Mouse (Mus musculus) MEL (cell line): ENCODE data around the gene Cgref1. TPM values are rescaled to one million over a fixed set of nuclear protein-coding genes. Genes with fewer than 3 reads are reported as not detected.
A peak's percentile ranks its signal among the peaks of the same experiment; 100 is the strongest.

Source experiments
- DNase-seq: peaks from one replicate; pipeline ENCODE4 v3.0.0; 2011; ENCODE audit warnings: low read depth, low spot score
- H3K27ac ChIP-seq: 2 replicates; pipeline ENCODE4 v1.5.1; 2012; ENCODE audit warnings: low read depth, mild to moderate bottlenecking, control low read depth, low read length, moderate library complexity; ENCODE audit not compliant: control insufficient read depth
- H3K27me3 ChIP-seq, 2 experiments: fragments of 150-350 bp in 1 of 2; sonication (generic) in 1 of 2; 2 replicates each; pipeline ENCODE4 v1.6.1; 2012; ENCODE audit warnings: low read length in 2 of 2, mild to moderate bottlenecking in 2 of 2, improper control_type of control experiment in 1 of 2, moderate library complexity in 1 of 2; ENCODE audit not compliant: insufficient read depth in 2 of 2, control insufficient read depth in 1 of 2
- H3K36me3 ChIP-seq, 2 experiments: 2 replicates each; pipeline ENCODE4 v1.6.1; 2012 to 2014; ENCODE audit warnings: low read length in 2 of 2, improper control_type of control experiment in 1 of 2, inconsistent platforms in 1 of 2, mild to moderate bottlenecking in 1 of 2; ENCODE audit not compliant: insufficient read depth in 2 of 2, control insufficient read depth in 1 of 2
- H3K4me1 ChIP-seq, 2 experiments: fragments of 150-350 bp in 1 of 2; sonication (generic) in 1 of 2; 2 replicates each; pipeline ENCODE4 v1.6.1; 2012; ENCODE audit warnings: low read length in 2 of 2, improper control_type of control experiment in 1 of 2, mild to moderate bottlenecking in 1 of 2; ENCODE audit not compliant: insufficient read depth in 2 of 2, control insufficient read depth in 1 of 2
- H3K4me3 ChIP-seq, 2 experiments: fragments of 150-350 bp in 1 of 2; sonication (generic) in 1 of 2; 2 replicates each; pipeline ENCODE4 v1.5.1; 2012; ENCODE audit warnings: low read depth in 2 of 2, low read length in 2 of 2, mild to moderate bottlenecking in 2 of 2, moderate library complexity in 2 of 2, control low read depth in 1 of 2, improper control_type of control experiment in 1 of 2; ENCODE audit not compliant: control insufficient read depth in 1 of 2, insufficient read depth in 1 of 2
- H3K79me2 ChIP-seq: 2 replicates; pipeline ENCODE4 v1.6.1; 2012; ENCODE audit warnings: mild to moderate bottlenecking, low read length, moderate library complexity; ENCODE audit not compliant: control insufficient read depth, poor library complexity, insufficient read depth
- H3K9ac ChIP-seq: 2 replicates; pipeline ENCODE4 v1.6.1; 2012; ENCODE audit warnings: low read depth, mild to moderate bottlenecking, control low read depth, low read length, moderate library complexity; ENCODE audit not compliant: control insufficient read depth, poor library complexity, severe bottlenecking
- H3K9me3 ChIP-seq: fragments of 150-350 bp; sonication (generic); replicated peaks from 2 replicates; pipeline ENCODE4 v1.6.1; 2012; ENCODE audit warnings: mild to moderate bottlenecking, low read length, improper control_type of control experiment, moderate library complexity; ENCODE audit not compliant: insufficient read depth
- CHD1 ChIP-seq: IDR thresholded peaks from 2 replicates; pipeline ENCODE4 v1.6.1; 2012; ENCODE audit warnings: low read depth, mild to moderate bottlenecking, inconsistent platforms, low read length, improper control_type of control experiment
- CTCF ChIP-seq, 3 experiments: IDR thresholded peaks in 2 of 3; conservative IDR thresholded peaks in 1 of 3; 2 replicates each; pipeline ENCODE4 v1.5.1; 2011 to 2012; ENCODE audit warnings: low read length in 3 of 3, low read depth in 2 of 3, mild to moderate bottlenecking in 2 of 3, improper control_type of control experiment in 1 of 3, inconsistent platforms in 1 of 3, mixed read lengths in 1 of 3, moderate library complexity in 1 of 3; ENCODE audit not compliant: control insufficient read depth in 1 of 3, insufficient read depth in 1 of 3, poor library complexity in 1 of 3, severe bottlenecking in 1 of 3
- E2F4 ChIP-seq: IDR thresholded peaks from 2 replicates; pipeline ENCODE4 v1.6.1; 2011; ENCODE audit warnings: low read depth, low read length, improper control_type of control experiment, borderline replicate concordance
- ELF1 ChIP-seq: IDR thresholded peaks from 2 replicates; pipeline ENCODE4 v1.6.1; 2014; ENCODE audit warnings: low read depth, mild to moderate bottlenecking, inconsistent platforms, low read length, improper control_type of control experiment, moderate library complexity
- JUND ChIP-seq: IDR thresholded peaks from 2 replicates; pipeline ENCODE4 v1.6.1; 2011; ENCODE audit warnings: low read depth, mild to moderate bottlenecking, improper control_type of control experiment, low read length
- MAFK ChIP-seq: IDR thresholded peaks from 2 replicates; pipeline ENCODE4 v1.6.1; 2011; ENCODE audit warnings: low read depth, mild to moderate bottlenecking, low read length, improper control_type of control experiment, borderline replicate concordance
- MAZ ChIP-seq: IDR thresholded peaks from 2 replicates; pipeline ENCODE4 v1.6.1; 2012; ENCODE audit warnings: low read depth, mild to moderate bottlenecking, inconsistent platforms, low read length, improper control_type of control experiment
- MXI1 ChIP-seq: IDR thresholded peaks from 2 replicates; pipeline ENCODE4 v1.6.1; 2011; ENCODE audit warnings: mild to moderate bottlenecking, low read depth, low read length, improper control_type of control experiment
- NRF1 ChIP-seq: IDR thresholded peaks from 2 replicates; pipeline ENCODE4 v1.6.1; 2014; ENCODE audit warnings: low read depth, mild to moderate bottlenecking, inconsistent platforms, low read length, improper control_type of control experiment, moderate library complexity; ENCODE audit not compliant: poor library complexity, insufficient read depth, severe bottlenecking
- POLR2AphosphoS2 ChIP-seq: IDR thresholded peaks from 2 replicates; pipeline ENCODE4 v1.6.1; 2011; ENCODE audit warnings: low read length, improper control_type of control experiment
- RAD21 ChIP-seq: IDR thresholded peaks from 2 replicates; pipeline ENCODE4 v1.6.1; 2011; ENCODE audit warnings: mild to moderate bottlenecking, low read depth, low read length, improper control_type of control experiment
- SIN3A ChIP-seq: IDR thresholded peaks from 2 replicates; pipeline ENCODE4 v1.6.1; 2012; ENCODE audit warnings: low read length, improper control_type of control experiment, inconsistent platforms
- SMC3 ChIP-seq: IDR thresholded peaks from 2 replicates; pipeline ENCODE4 v1.6.1; 2011; ENCODE audit warnings: low read depth, low read length, improper control_type of control experiment
- TAL1 ChIP-seq: IDR thresholded peaks from 2 replicates; pipeline ENCODE4 v1.6.1; 2012; ENCODE audit warnings: mild to moderate bottlenecking, inconsistent platforms, low read length, moderate library complexity, mixed read lengths
- TBP ChIP-seq: IDR thresholded peaks from 2 replicates; pipeline ENCODE4 v1.8.0; 2011; ENCODE audit warnings: low read depth, low read length, improper control_type of control experiment
- USF1 ChIP-seq: IDR thresholded peaks from 2 replicates; pipeline ENCODE4 v1.6.1; 2014; ENCODE audit warnings: low read depth, mild to moderate bottlenecking, inconsistent platforms, low read length, improper control_type of control experiment, moderate library complexity
- ZNF384 ChIP-seq: IDR thresholded peaks from 2 replicates; pipeline ENCODE4 v1.6.1; 2012; ENCODE audit warnings: low read depth, mild to moderate bottlenecking, inconsistent platforms, low read length, improper control_type of control experiment
- polyA plus RNA-seq, 2 experiments: library from polyadenylated mRNA; stranded (reverse) in 1 of 2; unstranded in 1 of 2; fragments of >175 nt in 1 of 2; fragments of >200 nt in 1 of 2; gene quantifications; 2 replicates each; pipeline versions ENCODE4 v1.2.1 to v1.2.4; 2012; ENCODE audit warnings: low replicate concordance in 2 of 2, low read depth in 1 of 2; ENCODE audit not compliant: insufficient read length in 2 of 2, insufficient read depth in 1 of 2, missing spikeins in 1 of 2
- total RNA-seq: library from RNA; depleted of rRNA; stranded (reverse); fragments of 300-350 nt; gene quantifications from 2 replicates; pipeline ENCODE4 v1.2.3, GENCODE M21; 2012

The Cgref1 gene
- total and polyA plus RNA-seq, 3 experiments: 1.4 TPM; not detected in 2

GRCm38 (mm10) chr5:30913060-30913841 is 32.1 kb downstream of the Cgref1 start, which contains the start of gene Emilin1:
Emilin1 (plus strand) TSS chr5:30913402.
- H3K27ac ChIP-seq: peak within 1 kb of the TSS; percentile 15; the same call in 1 of the 2 replicates

GRCm38 (mm10) chr5:30912156-30912555 is 33.2 kb downstream of the Cgref1 start:
- no peak for DNase-seq
- H3K4me1 ChIP-seq: peaks cover 19 to 44% of the 10 kb centered on the region in 2 experiments
- no peak overlapping the region for H3K4me3 ChIP-seq
- H3K9ac ChIP-seq: no peak overlapping the region
- peaks cover 3% of the 10 kb centered on the region for H3K79me2 ChIP-seq
- no peaks in the 10 kb centered on the region for H3K9me3 ChIP-seq
- H3K27ac ChIP-seq: no peak overlapping the region
- no peaks in the 10 kb centered on the region for H3K27me3 ChIP-seq
- TF ChIP-seq ELF1 (no peak), RAD21 (no peak), MXI1 (no peak), POLR2AphosphoS2 (no peak), TAL1 (no peak), CHD1 (no peak), JUND (no peak), ZNF384 (no peak), MAFK (no peak)
- H3K36me3 ChIP-seq: peaks cover 0 to 22% of the 10 kb centered on the region in 2 experiments; a peak in 2 of 4 replicates

More at GRCm38 (mm10) chr5:30913060-30913841, 32.1 kb downstream of the Cgref1 start, which contains the start of gene Emilin1:
- peaks cover 0 to 22% of the 10 kb centered on the region in 2 experiments; a peak in 2 of 4 replicates for H3K36me3 ChIP-seq
- H3K9ac ChIP-seq: no peak within 1 kb of the TSS
- no peaks in the 10 kb centered on the region for H3K9me3 ChIP-seq
- no peak within 1 kb of the TSS for H3K4me3 ChIP-seq
- no peak for DNase-seq
- TF ChIP-seq SIN3A (no peak), SMC3 (no peak), USF1 (no peak), CTCF (IDR thresholded peaks at IDR 0.05 in 2 of 3, conservative IDR thresholded peaks at IDR 0.05 in 1 of 3; ENCODE audit: control insufficient read depth in 1 of 3, insufficient read depth in 1 of 3, low read depth in 2 of 3, low read length in 3 of 3, poor library complexity in 1 of 3, severe bottlenecking in 1 of 3) (no peak), TAL1 (no peak), TBP (no peak), JUND (no peak), MAZ (no peak), E2F4 (no peak), NRF1 (no peak)
- TF ChIP-seq, all 39 proteins: peak for 0
- no peaks in the 10 kb centered on the region for H3K27me3 ChIP-seq
- no peaks in the 10 kb centered on the region for H3K79me2 ChIP-seq
- peaks cover 18 to 41% of the 10 kb centered on the region in 2 experiments for H3K4me1 ChIP-seq
